Mouse (Mus musculus) adrenal gland, postnatal 25 days (tissue): Measurements from ENCODE around the gene Slc39a8. TPM values are rescaled to one million over a fixed set of nuclear protein-coding genes. Genes with fewer than 3 reads are reported as not detected.

Experiments used
- DNase-seq: peaks from one replicate; pipeline ENCODE4 v3.0.0; 2021; ENCODE audit warnings: mixed read lengths
- total RNA-seq: library from RNA; stranded (reverse); gene quantifications from 2 replicates; pipeline ENCODE4 v1.2.3, GENCODE M21; 2021

The Slc39a8 gene
- total RNA-seq, 1 experiment from 2014 or later: 3.6 TPM

DNA sequence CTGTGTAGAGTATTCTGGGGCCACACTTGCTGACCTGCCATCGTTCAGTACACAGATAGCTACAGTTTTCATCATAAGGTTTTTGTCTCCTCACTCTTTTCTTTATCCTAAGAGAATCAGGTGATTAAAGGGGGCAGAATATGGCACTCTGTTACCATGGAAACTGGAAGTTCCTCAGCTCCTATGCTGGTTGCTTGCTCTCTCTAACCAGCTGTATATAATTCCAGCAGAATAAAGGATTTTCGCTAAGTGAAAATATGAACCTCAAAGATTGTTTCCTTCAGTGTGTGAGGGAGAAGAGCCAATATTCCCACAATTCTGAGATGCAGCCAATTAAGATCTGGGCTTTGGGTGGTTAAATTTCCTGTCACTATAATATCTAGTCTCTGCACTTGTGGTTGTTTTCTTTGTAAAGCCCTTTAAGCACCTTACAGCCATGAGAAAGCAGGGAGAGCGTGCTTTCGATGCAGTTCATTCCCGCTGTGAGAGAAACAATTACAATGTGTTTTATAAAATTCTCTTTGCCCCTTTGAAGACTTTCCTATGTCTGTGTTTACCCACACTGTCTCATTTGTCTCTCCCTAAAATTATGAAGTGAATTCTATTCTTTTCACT lies 93.6 kb downstream of the Slc39a8 start:
- no peak for DNase-seq

DNA sequence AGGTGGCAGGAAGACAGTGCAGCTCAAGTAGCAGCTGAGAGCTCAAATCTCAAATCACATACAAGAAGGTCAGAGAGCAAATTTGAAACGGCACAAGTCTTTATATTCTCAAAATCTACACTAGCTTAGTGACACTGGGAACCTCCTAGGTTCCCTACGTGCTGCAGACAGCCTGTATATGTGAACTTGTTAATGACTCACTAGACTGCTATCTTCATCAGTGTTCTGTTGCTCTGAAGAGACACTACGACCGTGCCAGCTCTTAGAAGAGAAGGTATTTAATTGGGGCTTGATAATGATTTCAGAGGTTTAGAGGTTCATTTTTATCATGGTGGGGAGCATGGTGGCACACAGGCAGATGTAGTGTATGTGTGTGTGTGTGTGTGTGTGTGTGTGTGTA lies 94.2 kb downstream of the Slc39a8 start:
- no peak for DNase-seq

DNA sequence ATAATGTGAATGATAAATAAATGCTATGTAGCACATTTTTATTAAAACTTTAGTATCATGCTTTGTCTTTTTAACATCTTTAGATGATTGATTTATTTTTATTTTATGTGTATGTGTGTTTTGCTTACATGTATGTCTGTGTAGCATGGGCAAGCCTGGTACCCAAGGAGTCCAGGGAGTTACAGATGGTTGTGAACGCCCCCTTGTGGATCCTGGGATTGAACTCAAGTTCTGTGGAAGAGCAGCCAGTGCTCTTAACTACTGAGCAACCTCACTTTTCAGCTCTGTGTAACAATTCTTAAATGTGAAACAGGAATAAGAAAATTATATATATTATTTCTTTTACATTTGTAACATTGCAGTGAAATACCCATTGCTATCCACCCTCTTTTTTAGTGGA lies 101.7 kb downstream of the Slc39a8 start:
- DNase-seq: no peak

DNA sequence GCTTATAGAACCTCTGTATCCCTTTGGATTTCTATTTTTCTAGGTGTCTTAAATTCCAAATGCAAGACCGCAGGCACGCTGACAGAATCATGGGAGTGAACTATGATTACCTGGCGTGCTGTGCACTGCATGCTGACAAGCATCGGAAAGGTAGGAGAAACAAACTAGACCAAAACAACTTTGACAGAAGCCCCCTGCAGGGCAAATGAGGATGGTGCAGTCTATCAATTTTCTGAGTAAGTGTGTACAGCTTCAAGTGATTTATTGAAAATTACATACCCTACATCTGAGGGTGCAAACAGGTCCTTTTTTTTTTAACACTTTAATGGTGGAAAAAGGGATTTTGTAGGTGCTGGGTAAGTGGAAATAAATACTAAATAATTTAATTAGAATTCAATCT lies 103.1 kb downstream of the Slc39a8 start:
- DNase-seq: no peak

DNA sequence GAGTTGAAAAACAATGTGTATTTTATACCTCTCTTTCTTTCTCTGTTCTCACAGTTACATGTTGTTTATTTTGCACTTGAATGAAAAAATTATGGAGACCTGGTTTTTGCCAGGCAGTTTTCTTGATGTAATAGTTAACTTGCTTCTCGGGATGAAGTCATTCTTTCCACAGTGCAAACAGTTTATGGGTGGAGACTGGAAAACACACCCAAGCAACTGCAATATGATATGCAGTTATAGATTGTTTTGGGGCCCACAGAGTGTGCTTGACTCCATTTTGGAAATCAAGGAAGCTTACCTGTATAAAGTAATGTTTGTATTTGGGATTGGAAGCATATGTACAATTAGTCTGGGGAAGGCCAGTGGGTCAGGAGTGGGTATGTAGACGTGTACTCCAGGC lies 112.4 kb downstream of the Slc39a8 start:
- DNase-seq: no peak

Other genes starting within 250 kb of the Slc39a8 start
- gene Nfkb1, start 133.7 kb upstream of the Slc39a8 start, total RNA-seq: 68.8 and 69.5 TPM in 2 replicates